Mouse (Mus musculus): Measurements from ENCODE around the gene Otud3.

The Otud3 gene

GRCm38 (mm10) chr4:138913797-138914196 is at the start of gene Otud3:
TSS of gene Otud3 (minus strand) at chr4:138913945.
- DNase-seq (ENCODE audit: extremely low read depth, low read depth, low spot score), result peak; percentile 40

GRCm38 (mm10) chr4:138962719-138963118 is 49.0 kb upstream of the Otud3 start:
- DNase-seq (ENCODE audit: extremely low read depth, low read depth, low spot score), result no peak

- no peak for DNase-seq (ENCODE audit: extremely low read depth, low read depth, low spot score)
These were observed 46.2 kb upstream of the Otud3 start for GRCm38 (mm10) chr4:138959926-138960325.

- DNase-seq (ENCODE audit: extremely low read depth, low read depth, low spot score), result no peak
These were observed 45.4 kb upstream of the Otud3 start for GRCm38 (mm10) chr4:138959120-138959519.

- no peak for DNase-seq (ENCODE audit: extremely low read depth, low read depth, low spot score)
These were observed 44.9 kb upstream of the Otud3 start for GRCm38 (mm10) chr4:138958612-138959011.

GRCm38 (mm10) chr4:138948257-138948656 is 34.5 kb upstream of the Otud3 start:
- DNase-seq (ENCODE audit: extremely low read depth, low read depth, low spot score), result no peak

GRCm38 (mm10) chr4:138943730-138944129 is 30.0 kb upstream of the Otud3 start:
- no peak for DNase-seq (ENCODE audit: extremely low read depth, low read depth, low spot score)

- no peak for DNase-seq (ENCODE audit: extremely low read depth, low read depth, low spot score)
These were observed 28.2 kb upstream of the Otud3 start for GRCm38 (mm10) chr4:138941966-138942365.

- no peak for DNase-seq (ENCODE audit: extremely low read depth, low read depth, low spot score)
These were observed 27.7 kb upstream of the Otud3 start for GRCm38 (mm10) chr4:138941401-138941800.

- no peak for DNase-seq (ENCODE audit: extremely low read depth, low read depth, low spot score)
These were observed 25.7 kb upstream of the Otud3 start for GRCm38 (mm10) chr4:138939481-138939880.

- no peak for DNase-seq (ENCODE audit: extremely low read depth, low read depth, low spot score)
These were observed 24.9 kb upstream of the Otud3 start for GRCm38 (mm10) chr4:138938495-138939269.

- DNase-seq (ENCODE audit: extremely low read depth, low read depth, low spot score), result no peak
These were observed 20.9 kb upstream of the Otud3 start for GRCm38 (mm10) chr4:138934456-138935145.

GRCm38 (mm10) chr4:138933862-138934261 is 20.1 kb upstream of the Otud3 start:
- DNase-seq (ENCODE audit: extremely low read depth, low read depth, low spot score), result no peak

- no peak for DNase-seq (ENCODE audit: extremely low read depth, low read depth, low spot score)
These were observed 11.8 kb upstream of the Otud3 start for GRCm38 (mm10) chr4:138925561-138925960.

GRCm38 (mm10) chr4:138922131-138922459 is 8.3 kb upstream of the Otud3 start:
- peak; percentile 39 for DNase-seq (ENCODE audit: extremely low read depth, low read depth, low spot score)

- no peak for DNase-seq (ENCODE audit: extremely low read depth, low read depth, low spot score)
These were observed 7.7 kb upstream of the Otud3 start for GRCm38 (mm10) chr4:138921254-138922130.

GRCm38 (mm10) chr4:138917282-138917681 is 3.5 kb upstream of the Otud3 start:
- DNase-seq (ENCODE audit: extremely low read depth, low read depth, low spot score), result no peak

GRCm38 (mm10) chr4:138913141-138913787 is 481 bp downstream of the Otud3 start:
- no peak for DNase-seq (ENCODE audit: extremely low read depth, low read depth, low spot score)

GRCm38 (mm10) chr4:138905624-138906337 is 8.0 kb downstream of the Otud3 start:
- DNase-seq (ENCODE audit: extremely low read depth, low read depth, low spot score), result no peak

- DNase-seq (ENCODE audit: extremely low read depth, low read depth, low spot score), result no peak
These were observed 14.4 kb downstream of the Otud3 start for GRCm38 (mm10) chr4:138899361-138899760.
